Mouse (Mus musculus) NIH3T3 (cell line): ENCODE measurements at regions not wholly inside any gene's neighbourhood (a gene's known extent, or its start where the extent isn't known, plus 50 kb on each side); places are given as distances from the start of the nearest gene placed in this dataset.
A peak's percentile ranks its signal among the peaks of the same experiment; 100 is the strongest.
"Not testable (repeated sequence)": the region's sequence is repeated elsewhere in the genome, so short reads cannot be mapped to it uniquely, and the experiment has no call there.

Experiments
- DNase-seq: peaks from one replicate; pipeline ENCODE4 v3.0.0-alpha.2; 2012; ENCODE audit warnings: low read depth

DNA sequence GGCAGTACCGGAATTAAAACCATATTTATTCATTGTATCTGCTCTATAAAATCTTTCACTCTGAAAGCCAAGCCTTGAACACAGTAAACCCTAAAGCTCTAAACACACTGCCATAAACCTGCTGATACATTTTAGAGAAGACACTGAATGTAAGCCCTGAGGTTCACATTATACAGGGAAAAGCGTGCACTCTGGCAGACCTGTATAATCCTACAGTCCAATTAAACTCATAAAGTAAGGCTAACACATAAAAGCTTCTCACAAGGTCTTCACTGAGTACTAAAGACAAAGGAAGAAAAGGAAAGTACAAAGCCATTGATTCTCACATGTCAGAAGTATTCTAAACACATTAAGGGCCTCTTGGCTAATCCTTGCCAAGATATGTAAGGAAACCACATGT is 302.8 kb downstream of the Cylc2 start:
- DNase-seq = no peak

DNA sequence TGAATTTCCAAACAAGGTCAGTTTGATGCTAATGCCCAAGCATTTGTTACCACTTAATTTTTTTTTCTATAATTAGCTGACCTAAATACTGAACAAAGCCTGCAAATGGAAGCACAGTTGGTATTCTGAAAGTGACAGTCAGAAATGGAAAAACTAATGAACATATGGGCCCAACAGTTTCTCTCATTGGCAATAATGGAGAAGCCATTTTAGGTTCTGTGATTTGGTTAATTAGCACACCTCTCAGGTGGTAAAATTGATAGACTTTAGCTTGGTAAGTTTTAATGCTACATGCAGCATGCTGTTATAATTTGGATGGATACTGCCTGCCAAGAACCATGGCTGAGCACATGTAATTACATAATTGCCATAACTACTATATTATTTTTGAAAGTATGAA is 303.3 kb downstream of the Cylc2 start:
- no peak for DNase-seq

GRCm38 (mm10) chr4:51545419-51545818 is 328.9 kb downstream of the Cylc2 start:
- DNase-seq = no peak

GRCm38 (mm10) chr4:51559693-51560092 is 343.2 kb downstream of the Cylc2 start:
- DNase-seq = no peak

DNA sequence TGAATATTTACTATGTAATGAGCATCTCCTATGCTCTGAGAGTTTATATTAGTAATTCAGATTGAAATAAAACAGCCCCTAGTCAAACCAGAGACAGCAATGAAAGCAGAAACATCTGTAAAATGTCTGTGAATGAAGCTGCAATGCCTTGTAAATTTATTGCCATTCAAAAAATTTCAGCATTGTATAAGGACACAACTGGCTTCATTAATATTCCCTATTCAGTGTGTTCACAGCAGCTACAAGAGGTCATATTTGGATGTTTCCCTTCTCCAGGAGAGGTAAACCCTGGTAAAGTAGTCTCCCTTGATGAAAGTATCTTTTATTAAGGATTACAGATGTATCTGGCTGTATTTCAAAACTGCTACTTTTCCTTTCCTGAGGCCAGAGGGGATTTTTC is 343.6 kb downstream of the Cylc2 start:
- no peak for DNase-seq

- DNase-seq = no peak
Observed at GRCm38 (mm10) chr4:51562379-51562778, 345.9 kb downstream of the Cylc2 start.

- peak; percentile 56 for DNase-seq
Observed at GRCm38 (mm10) chr4:51576456-51576855, 360.0 kb downstream of the Cylc2 start.

DNA sequence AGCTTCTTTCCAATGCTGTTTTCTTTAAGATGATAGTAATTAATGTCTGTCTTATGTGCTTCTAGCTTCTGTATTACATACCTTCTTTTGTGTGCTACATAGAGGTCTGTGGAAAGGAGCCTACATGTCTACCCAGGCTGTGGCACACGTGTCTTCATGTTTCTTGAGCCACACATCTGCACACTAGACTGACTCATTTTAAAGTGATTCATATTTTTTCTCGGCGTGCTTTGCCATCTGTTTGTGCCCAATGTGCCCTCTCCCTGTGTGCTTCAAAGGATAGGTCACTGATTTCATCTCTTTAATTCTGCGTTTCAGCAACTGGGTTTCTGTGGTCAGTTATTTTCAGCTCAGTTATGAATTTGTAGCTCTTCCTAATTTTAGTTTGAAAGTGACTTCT is 377.6 kb downstream of the Cylc2 start:
- DNase-seq = peak; percentile 14

- DNase-seq = no peak
Observed at GRCm38 (mm10) chr4:51597850-51598249, 381.4 kb downstream of the Cylc2 start.

DNA sequence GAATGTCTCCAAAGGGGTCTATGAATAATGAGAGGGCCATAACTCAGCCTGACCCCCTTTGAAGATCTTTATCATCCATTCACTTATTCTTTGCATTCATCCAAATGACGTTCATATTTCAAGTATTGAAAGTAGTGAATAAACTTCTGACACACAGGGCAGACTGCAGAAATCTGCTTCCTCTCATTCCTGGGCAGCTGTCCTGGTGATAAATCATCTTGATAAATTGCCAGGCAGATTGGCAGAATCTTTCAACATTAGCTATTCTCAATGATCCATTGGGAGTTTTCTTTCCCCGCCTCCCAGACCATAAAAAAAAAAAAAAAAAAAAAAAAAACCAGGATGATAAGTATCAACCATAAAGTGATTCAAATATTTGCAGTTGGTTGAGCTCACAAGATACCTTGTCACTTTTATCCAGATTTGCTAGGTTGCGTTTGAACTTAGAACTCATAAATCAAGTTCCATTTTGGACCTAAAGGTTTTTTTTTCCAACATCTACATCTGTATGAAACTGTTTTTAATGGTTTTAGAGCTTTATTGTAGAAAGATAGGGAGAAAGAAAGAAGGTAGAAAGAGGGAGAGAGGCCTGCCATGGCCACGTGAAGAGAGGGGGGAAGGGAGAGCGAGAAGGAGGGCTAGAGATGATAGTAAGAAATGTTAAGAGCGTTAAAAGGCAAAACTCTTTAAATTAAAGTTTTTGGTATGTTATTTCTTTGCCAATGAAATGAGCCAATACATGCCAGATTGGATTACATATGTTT is 383.7 kb downstream of the Cylc2 start:
- DNase-seq = peak; percentile 73

GRCm38 (mm10) chr4:51627289-51627688 is 410.8 kb downstream of the Cylc2 start:
- DNase-seq = no peak

GRCm38 (mm10) chr4:51633471-51633870 is 417.0 kb downstream of the Cylc2 start:
- no peak for DNase-seq

GRCm38 (mm10) chr4:51657325-51657724 is 440.8 kb downstream of the Cylc2 start:
- peak; percentile 49 for DNase-seq

- DNase-seq = no peak
Observed at GRCm38 (mm10) chr4:51658286-51658685, 441.8 kb downstream of the Cylc2 start.

GRCm38 (mm10) chr4:51671516-51671915 is 455.0 kb downstream of the Cylc2 start:
- no peak for DNase-seq

DNA sequence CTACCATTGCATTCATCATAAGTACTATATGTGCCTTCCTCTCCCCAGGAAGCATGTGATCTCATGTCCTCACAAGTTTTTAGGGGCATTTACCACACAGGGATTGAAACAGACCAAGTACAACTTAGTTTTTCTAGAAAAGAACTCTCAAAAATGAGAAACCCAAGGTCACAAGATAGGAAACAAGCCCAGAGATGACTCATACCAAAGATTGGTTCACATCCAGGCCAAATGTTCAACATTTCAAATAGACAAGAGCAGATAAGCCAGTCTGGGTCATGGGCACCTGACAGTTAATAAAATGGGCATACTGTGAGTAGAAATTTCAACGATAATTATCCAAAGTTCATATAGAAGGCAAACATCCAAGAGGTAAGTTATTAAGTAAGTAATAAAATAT is 457.9 kb downstream of the Cylc2 start:
- DNase-seq = no peak

DNA sequence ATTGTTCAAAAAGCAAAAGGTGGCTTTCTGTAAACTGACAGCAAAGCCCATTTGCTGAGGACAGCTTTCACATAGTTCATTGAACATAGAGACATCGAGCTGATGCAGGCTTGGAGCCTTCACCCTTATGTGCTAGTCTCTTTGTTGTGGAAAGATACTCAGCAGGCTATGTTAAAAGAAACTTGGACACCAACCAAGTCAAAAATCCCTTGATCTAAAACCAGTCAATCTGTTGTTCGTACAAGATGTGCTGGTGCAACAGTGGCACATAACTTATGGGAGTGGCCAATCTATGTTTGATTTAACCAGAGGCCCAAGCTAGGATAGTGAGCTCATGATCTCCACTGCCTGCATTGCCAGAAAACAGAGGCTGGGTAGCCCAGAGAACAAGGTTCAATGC is 462.6 kb downstream of the Cylc2 start:
- DNase-seq = no peak

GRCm38 (mm10) chr4:51683345-51683744 is 466.9 kb downstream of the Cylc2 start:
- DNase-seq = not testable (repeated sequence)

- DNase-seq = no peak
Observed at GRCm38 (mm10) chr4:51686651-51687050, 470.2 kb downstream of the Cylc2 start.
